Mouse (Mus musculus) adrenal gland, adult (tissue): ENCODE data around the gene Slc1a7.
A peak's percentile ranks its signal among the peaks of the same experiment; 100 is the strongest.

Experiments used
- DNase-seq, 2 experiments: peaks; one replicate each; pipeline ENCODE4 v3.0.0; 2022 to 2023; ENCODE audit warnings: low spot score in 1 of 2; ENCODE audit not compliant: inconsistent age in 2 of 2

Gene Slc1a7

DNA sequence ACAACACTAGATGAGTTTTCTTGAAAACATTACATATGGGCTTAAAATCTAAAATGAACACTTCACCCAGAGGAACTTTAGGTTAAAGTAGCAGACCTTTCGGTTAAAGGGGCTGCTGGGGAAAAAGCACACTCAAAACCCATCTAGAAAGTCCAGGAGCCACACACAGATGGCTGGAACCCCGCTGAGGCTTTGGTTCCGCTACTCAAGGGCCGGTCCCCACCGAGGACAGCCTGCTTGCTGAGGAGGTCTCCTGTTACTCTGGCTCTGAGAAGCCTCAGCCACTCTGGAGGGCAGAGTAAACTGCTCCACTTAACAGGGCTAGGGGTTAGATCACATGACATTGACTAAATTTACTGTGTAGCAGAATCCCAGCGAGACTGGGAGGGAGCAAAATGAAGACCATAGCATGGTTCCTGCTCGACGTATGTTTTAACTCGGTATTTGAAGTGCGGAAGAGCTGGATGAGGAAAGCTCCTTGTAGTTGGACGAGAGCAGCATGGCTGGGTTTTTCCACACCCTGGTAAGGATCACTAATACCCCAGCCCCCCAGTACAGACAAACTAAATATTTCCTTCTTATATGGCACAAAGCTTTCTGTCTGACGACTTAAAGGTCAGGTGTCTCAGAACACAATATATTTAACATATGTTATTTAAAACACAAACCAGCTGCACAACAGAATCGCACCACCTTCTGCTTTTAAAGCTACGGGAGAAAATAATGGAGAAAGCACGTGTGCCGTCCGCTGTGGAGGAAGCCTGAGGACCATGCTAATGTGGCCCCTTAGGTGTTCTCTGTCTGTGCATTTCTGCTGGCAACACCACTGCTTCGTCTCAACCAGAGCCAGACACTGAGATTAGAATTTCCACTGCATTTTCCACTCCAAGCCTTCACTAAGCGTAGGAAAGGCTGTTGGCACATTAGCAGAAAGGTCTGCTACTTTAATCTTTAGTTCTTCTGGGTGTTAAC is 77.3 kb downstream of the Slc1a7 start:
- DNase-seq: no peak

DNA sequence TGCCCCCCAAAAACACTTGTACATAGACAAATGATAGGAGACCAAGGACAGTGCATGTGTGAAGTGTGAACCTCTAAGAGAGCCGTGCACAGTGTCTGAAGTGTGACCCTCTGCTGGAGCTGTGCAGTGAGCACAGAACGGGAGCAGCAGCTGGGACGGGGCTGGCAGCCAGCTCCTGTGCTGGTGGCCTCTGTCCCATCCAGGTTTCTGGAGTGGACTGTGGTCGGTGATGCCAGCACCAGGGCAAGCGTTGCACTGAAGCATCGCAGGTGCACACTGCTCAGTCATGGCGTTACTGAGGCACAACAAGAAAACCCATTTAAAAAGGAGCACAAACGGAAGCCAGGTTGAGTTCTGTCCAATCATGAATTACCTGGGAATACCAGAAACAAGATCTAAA is 78.0 kb downstream of the Slc1a7 start:
- DNase-seq: no peak

DNA sequence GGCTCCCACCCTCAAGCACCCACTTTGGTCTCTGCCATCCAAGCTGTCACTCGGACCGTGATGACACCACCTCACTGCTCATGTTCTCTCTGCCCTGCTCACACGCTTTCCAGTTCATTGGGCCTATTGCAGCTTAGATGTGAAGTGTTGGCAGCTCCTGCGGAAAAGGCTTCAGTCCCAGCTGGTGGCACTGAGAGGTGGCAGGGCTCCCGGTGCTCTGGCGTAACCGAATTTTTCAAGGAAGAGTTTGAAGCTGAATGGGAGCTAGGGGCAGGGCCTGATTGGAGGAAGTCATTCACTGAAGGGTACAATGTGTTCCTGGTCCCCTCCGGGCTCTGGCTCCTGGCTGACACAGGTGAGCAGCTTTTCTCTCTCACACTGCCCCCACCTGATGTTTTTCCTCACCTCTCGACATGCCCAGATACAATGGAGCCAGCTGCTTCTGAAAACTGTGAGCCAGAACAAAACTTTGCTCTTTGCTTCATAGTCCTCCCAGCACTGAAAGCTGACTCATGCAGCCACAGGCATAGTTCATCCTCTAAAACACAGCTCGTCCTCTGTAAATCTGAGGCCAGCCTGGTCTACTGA is 83.6 kb downstream of the Slc1a7 start:
- DNase-seq: no peak

DNA sequence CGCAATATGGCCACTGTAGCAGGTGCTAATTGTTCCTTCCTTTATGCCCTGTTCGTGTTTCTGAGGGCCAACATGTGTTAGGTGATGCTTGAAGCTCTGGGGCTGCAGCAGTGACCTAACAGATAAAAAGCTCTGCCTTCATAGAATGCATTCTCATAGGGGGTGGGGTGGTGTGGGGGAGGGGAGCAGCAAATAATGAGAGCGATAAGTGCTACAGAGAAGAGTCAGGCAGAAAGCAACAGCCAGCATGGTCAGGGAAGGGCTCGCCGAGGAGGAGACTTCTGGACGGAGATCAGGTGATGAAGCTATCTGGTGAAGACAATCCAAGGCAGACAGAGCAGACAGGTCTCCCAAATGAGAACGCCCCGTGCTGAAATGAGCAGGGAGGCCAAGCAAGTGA is 84.5 kb downstream of the Slc1a7 start:
- no peak for DNase-seq

GRCm38 (mm10) chr4:108055873-108056272 is 87.7 kb downstream of the Slc1a7 start:
- no peak for DNase-seq

GRCm38 (mm10) chr4:108057247-108057646 is 89.1 kb downstream of the Slc1a7 start:
- no peak for DNase-seq

DNA sequence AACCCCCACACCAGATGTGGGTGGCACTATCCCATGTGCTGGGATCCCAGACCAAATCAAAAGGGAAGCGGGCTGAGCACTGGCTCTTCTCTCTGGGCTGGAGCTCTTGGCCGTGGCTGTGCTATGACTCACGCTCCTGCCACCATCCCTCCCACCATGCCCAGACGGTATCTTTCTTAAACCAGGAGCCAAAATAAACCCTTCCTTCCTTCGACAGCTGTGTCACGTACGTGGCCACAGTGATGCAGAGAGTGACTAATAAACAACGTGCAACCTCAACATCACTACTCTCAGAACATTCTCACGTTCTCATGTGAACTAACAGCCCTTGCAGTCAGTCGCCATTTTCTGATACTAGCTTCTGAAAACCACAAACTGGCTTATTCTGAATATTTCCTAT is 90.0 kb downstream of the Slc1a7 start:
- peak; percentile 71 to 74 for DNase-seq

DNA sequence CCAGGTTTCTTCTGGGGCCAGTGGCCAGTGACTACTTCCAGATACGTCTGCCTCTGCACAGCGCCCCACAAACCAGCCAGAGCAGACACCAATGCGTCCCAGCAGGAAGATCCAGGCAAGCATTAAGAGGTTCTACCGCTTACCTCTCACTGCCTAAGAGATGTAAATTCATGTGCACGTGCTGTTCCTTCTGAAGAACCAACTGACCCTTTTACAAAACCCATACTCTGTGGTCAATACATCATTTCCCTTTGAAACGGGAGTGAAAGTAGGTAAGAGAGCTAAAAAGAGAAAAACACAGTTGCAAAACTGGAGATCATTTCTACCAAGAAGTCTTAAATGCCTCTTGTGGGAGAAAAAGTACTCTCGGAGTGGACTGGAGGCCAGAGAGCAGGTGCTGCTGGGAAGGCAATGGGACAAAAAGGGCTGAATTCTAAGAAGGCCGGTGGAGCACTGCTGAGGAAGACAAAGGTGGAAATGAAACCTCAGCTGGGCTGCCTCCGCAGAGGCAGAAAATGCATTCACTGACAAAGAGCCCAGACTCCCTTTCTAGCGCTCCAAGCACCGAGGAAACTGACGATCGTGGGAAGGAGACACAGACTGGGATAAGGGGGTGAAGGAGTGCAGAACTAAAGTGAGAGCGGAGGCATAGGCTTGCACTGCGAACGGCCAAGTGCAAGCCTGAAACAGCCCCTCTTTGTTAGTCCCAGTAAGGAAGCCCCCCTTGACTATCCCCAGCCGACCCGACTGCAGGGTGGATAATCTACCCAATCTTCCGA is 91.7 kb downstream of the Slc1a7 start:
- DNase-seq: no peak

GRCm38 (mm10) chr4:108060774-108061173 is 92.6 kb downstream of the Slc1a7 start:
- DNase-seq: no peak

GRCm38 (mm10) chr4:108062524-108062923 is 94.4 kb downstream of the Slc1a7 start:
- DNase-seq: no peak
